Mouse (Mus musculus) neural tube, embryonic 13.5 days (tissue): ENCODE data around the gene 1700123O20Rik. TPM values are rescaled to one million over a fixed set of nuclear protein-coding genes. Genes with fewer than 3 reads are reported as not detected.
A peak's percentile ranks its signal among the peaks of the same experiment; 100 is the strongest.

Source experiments
- ATAC-seq: fragments of 200-750 bp; cut with Nextera tagmentation; 2 replicates; pipeline ENCODE4 v1.8.0; 2017; ENCODE audit warnings: low read depth, mild to moderate bottlenecking, moderate TSS enrichment, moderate library complexity
- H3K27ac ChIP-seq: fragments of 300-500 bp; sonication (generic); replicated peaks from 2 replicates; pipeline ENCODE4 v1.5.1; 2015; ENCODE audit warnings: moderate library complexity, mild to moderate bottlenecking, inconsistent platforms
- H3K27me3 ChIP-seq: fragments of 300-500 bp; sonication (generic); 2 replicates; pipeline ENCODE4 v1.6.1; 2015; ENCODE audit warnings: mild to moderate bottlenecking, inconsistent platforms
- H3K36me3 ChIP-seq: fragments of 300-500 bp; sonication (generic); 2 replicates; pipeline ENCODE4 v1.6.1; 2015; ENCODE audit warnings: mild to moderate bottlenecking, inconsistent platforms
- H3K4me1 ChIP-seq: fragments of 300-500 bp; sonication (generic); replicated peaks from 2 replicates; pipeline ENCODE4 v1.6.1; 2015; ENCODE audit warnings: inconsistent platforms
- H3K4me2 ChIP-seq: fragments of 300-500 bp; sonication (generic); 2 replicates; pipeline ENCODE4 v1.6.1; 2015; ENCODE audit warnings: inconsistent platforms, mild to moderate bottlenecking, moderate library complexity
- H3K4me3 ChIP-seq: fragments of 300-500 bp; sonication (generic); 2 replicates; pipeline ENCODE4 v1.5.1; 2015; ENCODE audit warnings: mild to moderate bottlenecking, inconsistent platforms
- H3K9ac ChIP-seq: fragments of 300-500 bp; sonication (generic); 2 replicates; pipeline ENCODE4 v1.6.1; 2015; ENCODE audit warnings: moderate library complexity, mild to moderate bottlenecking, inconsistent platforms
- H3K9me3 ChIP-seq: fragments of 300-500 bp; sonication (generic); 2 replicates; pipeline ENCODE4 v1.6.1; 2016; ENCODE audit warnings: inconsistent platforms
- WGBS: fragments of 180-500 bp; shearing (Covaris S2); methylation state at CpG from one replicate; pipeline ENCODE4 v1.1.7; 2015; 5-methylcytosine and 5-hydroxymethylcytosine counted together
- microRNA-seq: library from miRNA; unstranded; fragments of <30 nt; microRNA quantifications from one replicate; pipeline ENCODE4, GENCODE M21; 2016
- polyA plus RNA-seq: library from polyadenylated mRNA; unstranded; fragments of >200 nt; fragmentation: Nextera tagmentation; extraction: Ambion mirVana; gene quantifications from 2 replicates; pipeline ENCODE4 v1.2.1, GENCODE M21; 2015

The 1700123O20Rik gene
- polyA plus RNA-seq, 1 experiment from 2014 or later = 90.6 TPM

GRCm38 (mm10) chr14:54734004-54734403, 48.0 kb downstream of the 1700123O20Rik start:
- no peaks in the 10 kb centered on the region for H3K27me3 ChIP-seq
- no peaks in the 10 kb centered on the region for H3K36me3 ChIP-seq
- 64% methylated on average over 4 of the region's 4 CpGs for WGBS
- no peak overlapping the region for H3K27ac ChIP-seq
- no peaks in the 10 kb centered on the region for H3K9me3 ChIP-seq
- no peak overlapping the region for H3K9ac ChIP-seq
- H3K4me3 ChIP-seq = no peak overlapping the region
- ATAC-seq = no peak
- peaks cover 13% of the 10 kb centered on the region for H3K4me1 ChIP-seq
- H3K4me2 ChIP-seq = no peak overlapping the region

DNA sequence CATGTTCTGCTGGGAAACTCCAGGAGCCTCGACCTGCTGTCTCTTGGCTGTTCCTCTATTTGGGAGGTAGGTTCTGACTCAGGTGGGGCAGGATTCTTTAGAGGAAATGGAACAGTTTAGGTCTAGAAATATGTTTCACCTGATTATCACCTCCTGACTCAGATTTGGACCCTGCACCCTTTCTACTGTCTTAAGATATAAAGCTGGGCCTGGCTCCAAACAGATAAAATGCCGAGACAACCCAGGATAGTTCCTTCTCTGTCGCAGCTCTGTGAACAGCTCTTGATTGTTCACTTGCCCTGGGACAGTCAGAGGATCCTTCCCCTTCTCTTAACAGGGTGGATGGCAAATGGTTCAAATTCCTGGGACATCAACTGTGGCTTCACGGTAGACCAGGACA, 49.2 kb downstream of the 1700123O20Rik start:
- Histone ChIP-seq H3K9ac (no peak overlapping the region), H3K9me3 (no peaks in the 10 kb centered on the region), H3K27me3 (no peaks in the 10 kb centered on the region), H3K4me2 (no peak overlapping the region), H3K4me1 (peaks cover 13% of the 10 kb centered on the region), H3K4me3 (no peak overlapping the region), H3K36me3 (no peaks in the 10 kb centered on the region), H3K27ac (no peak overlapping the region)
- WGBS = 85% methylated on average over 4 of the region's 4 CpGs
- ATAC-seq = no peak

GRCm38 (mm10) chr14:54736555-54737552, 50.8 kb downstream of the 1700123O20Rik start:
- ATAC-seq = peak; percentile 69; the same call in 1 of the 2 replicates
- Histone ChIP-seq H3K27ac (peak overlapping the region; percentile 56), H3K4me3 (no peak overlapping the region), H3K4me1 (peaks cover 13% of the 10 kb centered on the region), H3K27me3 (no peaks in the 10 kb centered on the region), H3K9ac (no peak overlapping the region), H3K9me3 (no peaks in the 10 kb centered on the region), H3K4me2 (no peak overlapping the region), H3K36me3 (no peaks in the 10 kb centered on the region)
- WGBS = 68% methylated on average over 14 of the region's 14 CpGs

DNA sequence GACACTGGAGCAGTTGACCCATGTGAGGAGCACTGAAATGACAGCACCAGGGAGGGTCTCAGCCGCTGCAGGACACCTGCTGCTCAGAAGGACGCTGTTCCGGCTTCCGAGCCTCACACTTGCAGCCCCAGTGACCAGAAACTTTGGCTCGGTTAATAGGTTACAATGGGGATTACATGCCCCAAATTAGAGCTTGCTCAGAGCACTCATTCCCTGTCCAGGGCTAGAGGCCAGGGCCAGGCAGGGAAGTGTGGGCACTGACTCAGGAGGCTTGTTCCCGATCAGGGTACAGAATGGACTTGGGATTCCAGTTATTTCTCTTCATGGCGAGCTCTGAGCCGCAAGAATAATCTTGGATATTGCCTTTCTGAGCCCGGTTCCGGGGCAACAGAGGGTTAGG, 51.6 kb downstream of the 1700123O20Rik start:
- Histone ChIP-seq H3K9ac (no peak overlapping the region), H3K4me1 (peaks cover 13% of the 10 kb centered on the region), H3K4me3 (no peak overlapping the region), H3K36me3 (no peaks in the 10 kb centered on the region), H3K27ac (no peak overlapping the region), H3K4me2 (no peak overlapping the region), H3K9me3 (no peaks in the 10 kb centered on the region), H3K27me3 (no peaks in the 10 kb centered on the region)
- no peak for ATAC-seq
- WGBS = 72% methylated on average over 10 of the region's 10 CpGs

Small RNA genes lying within 50 kb of the gene (microRNA-seq; reads per million reads assigned to microRNA genes)
- gene Mir6948 = 0.59 reads per million

Other genes starting within 250 kb of the 1700123O20Rik start
- gene Lrp10, start 222.1 kb upstream of the 1700123O20Rik start, polyA plus RNA-seq = 30.1 and 32.7 TPM in 2 replicates
- 47.8 and 51.3 TPM in 2 replicates for gene Rem2, start 210.1 kb upstream of the 1700123O20Rik start, polyA plus RNA-seq
- gene Prmt5, start 168.7 kb upstream of the 1700123O20Rik start, polyA plus RNA-seq = 91.6 and 95.0 TPM in 2 replicates
- 26.3 and 28.6 TPM in 2 replicates for gene Haus4, start 131.6 kb upstream of the 1700123O20Rik start, polyA plus RNA-seq
- gene Ajuba, start 108.7 kb upstream of the 1700123O20Rik start, polyA plus RNA-seq = 11.3 and 15.5 TPM in 2 replicates
- 7.6 and 8.3 TPM in 2 replicates for gene 4931414P19Rik, start 80.2 kb upstream of the 1700123O20Rik start, polyA plus RNA-seq
- 466 and 501 TPM in 2 replicates for gene Psmb5, start 68.2 kb upstream of the 1700123O20Rik start, polyA plus RNA-seq
- 0.07 TPM in 1 of 2 replicates, not detected in the other for gene Psmb11, start 64.8 kb upstream of the 1700123O20Rik start, polyA plus RNA-seq
- gene Gm17606, start 45.3 kb upstream of the 1700123O20Rik start, polyA plus RNA-seq = not detected in 2 replicates
- 9.1 and 9.2 TPM in 2 replicates for gene Cdh24, start 44.9 kb upstream of the 1700123O20Rik start, polyA plus RNA-seq
- 140 and 146 TPM in 2 replicates for gene Acin1, start 715 bp downstream of the 1700123O20Rik start, polyA plus RNA-seq
- gene Gm29776, start 12.6 kb downstream of the 1700123O20Rik start, polyA plus RNA-seq = 0.12 and 0.24 TPM in 2 replicates
- 0.23 TPM in 1 of 2 replicates, not detected in the other for gene Cebpe, start 26.0 kb downstream of the 1700123O20Rik start, polyA plus RNA-seq
- 4.4 and 5.1 TPM in 2 replicates for gene Slc7a8, start 95.7 kb downstream of the 1700123O20Rik start, polyA plus RNA-seq
- not detected in 2 replicates for gene Rnf212b, start 127.9 kb downstream of the 1700123O20Rik start, polyA plus RNA-seq
- 12.8 and 13.6 TPM in 2 replicates for gene Homez, start 184.7 kb downstream of the 1700123O20Rik start, polyA plus RNA-seq
- gene Ppp1r3e, start 191.3 kb downstream of the 1700123O20Rik start, polyA plus RNA-seq = 1.9 and 2.3 TPM in 2 replicates
- gene Bcl2l2, start 197.2 kb downstream of the 1700123O20Rik start, polyA plus RNA-seq = 3.1 and 3.8 TPM in 2 replicates
- not detected in 2 replicates for gene Gm20521, start 197.2 kb downstream of the 1700123O20Rik start, polyA plus RNA-seq
- gene Pabpn1, start 206.3 kb downstream of the 1700123O20Rik start, polyA plus RNA-seq = 153 and 160 TPM in 2 replicates
- 153 TPM in 2 replicates for gene Slc22a17, start 226.9 kb downstream of the 1700123O20Rik start, polyA plus RNA-seq
- gene Efs, start 239.9 kb downstream of the 1700123O20Rik start, polyA plus RNA-seq = 13.8 and 16.0 TPM in 2 replicates
- 1.3 and 1.6 TPM in 2 replicates for gene Il25, start 246.5 kb downstream of the 1700123O20Rik start, polyA plus RNA-seq